Mouse (Mus musculus) cerebellum, adult 11 months (tissue): ENCODE data around the gene Prima1.

Experiments
- DNase-seq: peaks from one replicate; pipeline ENCODE4 v3.0.0; 2022

Gene Prima1

DNA sequence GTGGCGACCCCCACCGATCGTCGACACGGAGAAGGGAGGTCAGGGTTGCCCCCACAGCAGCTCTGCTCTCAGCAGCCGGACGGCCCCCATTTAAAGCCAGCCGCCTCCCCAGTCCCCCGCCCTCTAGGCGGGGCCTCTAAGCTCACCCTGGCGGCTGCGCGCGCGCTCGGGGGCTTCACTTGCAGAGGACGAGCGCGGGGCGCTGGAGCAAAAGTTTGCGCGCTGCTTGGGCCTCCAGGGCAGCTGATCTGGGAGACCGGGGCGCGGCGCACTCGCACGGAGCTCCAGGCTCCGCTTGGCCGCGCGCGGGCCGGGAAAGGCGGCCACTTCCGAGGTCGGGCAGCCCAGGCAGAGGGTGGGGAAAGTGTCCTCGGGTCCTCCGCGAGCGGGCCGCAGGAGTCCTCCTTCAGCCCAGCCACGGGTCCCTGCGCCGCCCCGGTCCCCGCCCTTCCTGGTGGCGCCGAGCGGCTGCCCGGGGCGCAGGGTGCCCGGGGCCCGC is at the start of gene Prima1:
Gene Prima1 (minus strand): TSS at position 68 of the 499 bp plus-strand sequence.
- DNase-seq = peak; percentile 7

DNA sequence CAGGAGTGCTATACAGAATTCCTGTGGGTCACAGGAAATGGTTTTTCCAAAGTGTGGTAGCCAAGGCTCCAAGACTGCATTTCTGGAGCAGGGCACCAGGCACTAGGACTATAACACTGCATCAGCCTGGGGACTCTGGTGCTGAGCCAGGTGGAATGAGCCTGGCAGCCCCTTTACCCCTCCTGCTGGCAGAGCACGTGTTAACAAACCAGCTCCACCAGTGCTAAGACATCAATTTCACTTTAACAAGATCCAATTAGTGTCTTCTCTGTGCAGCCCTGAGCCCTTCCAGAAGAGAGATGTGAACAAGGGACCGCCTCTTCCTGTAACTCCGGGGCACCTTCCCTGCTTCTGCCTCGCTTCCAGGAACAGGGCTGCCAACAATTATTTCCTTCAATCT is 45.3 kb upstream of the Prima1 start:
- DNase-seq = no peak

DNA sequence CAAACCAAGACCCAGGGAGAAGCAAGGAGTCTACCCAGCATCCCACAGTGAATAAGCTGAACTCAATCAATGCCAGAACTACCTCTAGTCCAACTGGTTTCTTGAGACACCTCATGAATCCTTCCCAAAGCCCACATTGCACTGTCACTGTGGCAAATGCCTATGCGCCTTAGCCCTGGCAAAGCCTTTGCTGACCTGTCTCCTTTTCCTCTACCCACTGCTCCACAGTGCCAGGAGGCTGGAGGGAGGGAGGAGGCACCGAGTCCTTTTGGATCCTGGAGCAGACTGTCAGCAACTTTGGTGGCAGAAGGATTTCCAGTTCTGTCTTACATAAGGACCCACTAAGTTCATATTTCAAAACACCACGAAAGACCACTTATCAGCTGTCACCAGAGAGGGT is 41.5 kb upstream of the Prima1 start:
- no peak for DNase-seq

DNA sequence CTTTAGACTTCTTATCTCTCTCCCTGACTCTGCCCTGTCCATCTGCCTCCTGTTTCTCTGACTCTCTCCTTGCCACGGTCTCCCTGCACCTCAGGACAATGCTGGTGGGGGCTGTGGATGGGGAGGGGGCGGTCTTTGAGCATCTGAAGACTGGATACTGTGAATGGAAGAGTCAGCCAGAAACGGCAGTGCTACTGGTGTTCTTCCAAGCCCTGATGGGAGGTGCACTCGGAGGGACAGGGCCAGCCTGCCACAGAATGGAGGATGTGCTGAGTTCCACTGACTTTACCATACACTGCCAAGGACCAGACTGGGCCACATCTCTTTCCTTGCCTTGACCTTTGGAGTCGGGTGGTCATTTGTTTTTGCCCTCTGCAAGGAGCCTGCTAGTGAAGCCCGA is 41.0 kb upstream of the Prima1 start:
- no peak for DNase-seq

DNA sequence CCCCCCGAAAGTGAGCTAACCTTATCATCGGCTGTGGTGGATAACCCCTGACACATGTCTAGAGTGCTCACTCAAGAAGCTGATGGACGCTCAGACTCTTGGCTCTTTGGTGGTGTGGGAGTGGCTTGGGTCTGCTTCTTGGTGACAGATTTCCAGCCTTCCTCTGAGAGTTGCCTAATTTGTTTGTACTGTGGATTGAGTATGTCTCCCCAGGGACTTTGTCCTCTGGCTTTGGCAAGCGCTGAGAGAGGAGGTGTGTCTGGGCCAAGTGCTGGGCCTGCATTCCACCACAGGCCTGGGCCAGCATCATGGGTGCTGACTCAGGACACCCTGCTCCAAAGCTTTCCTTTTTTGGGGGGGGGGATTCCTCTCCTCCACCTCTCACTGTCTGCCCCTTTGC is 40.0 kb upstream of the Prima1 start:
- DNase-seq = no peak

DNA sequence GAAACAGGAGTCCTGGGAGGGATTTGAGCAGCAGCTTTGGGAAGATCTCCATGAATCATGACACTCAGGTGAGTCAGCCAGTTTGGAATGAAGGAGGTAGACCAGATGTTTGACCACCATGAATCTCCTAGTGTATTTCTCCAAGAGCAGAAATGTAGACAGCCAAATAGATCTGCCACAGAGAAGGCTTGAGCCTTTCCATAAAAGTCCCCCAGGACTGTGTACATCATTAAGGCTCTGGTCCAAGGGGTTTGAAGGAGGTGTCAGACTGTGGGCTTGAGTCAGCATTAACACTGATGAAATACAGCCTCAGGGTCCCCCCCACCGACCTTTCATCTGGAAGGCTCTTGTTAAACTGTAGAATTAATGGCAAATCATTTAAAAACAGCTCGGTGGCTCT is 39.5 kb upstream of the Prima1 start:
- no peak for DNase-seq

DNA sequence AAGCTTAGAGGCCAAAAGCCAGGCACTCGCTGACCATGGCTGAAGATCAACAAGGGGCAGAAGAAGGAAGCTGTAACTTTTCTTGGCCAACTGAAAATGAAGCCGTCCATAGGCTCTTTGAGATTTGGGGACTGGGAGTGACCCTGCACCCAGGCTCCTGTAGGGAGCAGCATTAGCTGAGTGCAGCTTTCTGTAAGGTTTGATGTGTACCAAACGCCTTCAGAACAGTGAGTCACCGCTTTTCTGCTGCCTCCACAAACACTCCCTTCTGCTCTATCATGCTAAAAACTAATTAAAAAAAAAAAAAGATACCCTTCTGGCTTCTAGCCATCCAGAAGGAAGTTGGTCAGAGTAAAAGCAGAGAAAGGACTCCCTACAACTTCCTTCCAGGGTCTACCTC is 34.5 kb upstream of the Prima1 start:
- DNase-seq = no peak

DNA sequence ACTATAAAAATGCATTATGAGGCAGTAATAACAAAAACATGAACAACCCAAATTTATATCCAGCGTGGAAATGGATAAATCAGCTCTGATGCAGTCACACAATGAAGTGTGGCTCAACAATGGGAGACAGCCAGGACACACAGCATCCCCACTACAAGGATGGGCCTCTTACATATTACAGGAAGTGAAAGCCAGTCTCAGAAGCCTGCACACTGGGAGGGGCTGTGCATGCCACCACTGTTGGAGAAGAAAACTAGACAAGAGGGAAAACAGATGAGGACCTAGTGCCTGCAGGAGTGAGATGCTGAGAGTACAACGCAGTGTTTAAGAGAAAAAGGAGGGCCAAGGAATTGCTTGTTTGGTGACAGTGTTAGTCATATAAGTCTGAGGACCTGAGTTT is 31.8 kb upstream of the Prima1 start:
- no peak for DNase-seq

DNA sequence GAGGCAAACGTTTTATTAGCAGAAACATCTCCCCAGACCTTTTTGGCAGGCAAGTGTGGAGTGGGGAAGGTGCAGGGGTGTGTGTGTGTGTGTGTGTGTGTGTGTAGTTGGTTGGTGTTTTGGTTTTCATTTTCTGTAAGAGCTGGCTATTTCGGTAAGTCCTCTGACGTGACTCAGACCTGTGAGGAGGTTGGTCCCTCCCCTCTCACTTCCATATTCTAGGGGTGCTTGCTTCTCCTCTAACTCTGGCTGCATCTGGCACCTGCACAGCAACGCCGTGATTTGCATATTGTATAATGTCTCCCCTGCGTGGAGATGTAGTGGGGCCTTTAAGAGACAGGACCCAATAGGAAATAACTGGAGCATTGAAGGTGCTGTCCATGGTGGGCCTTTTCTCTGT is 31.1 kb upstream of the Prima1 start:
- no peak for DNase-seq

DNA sequence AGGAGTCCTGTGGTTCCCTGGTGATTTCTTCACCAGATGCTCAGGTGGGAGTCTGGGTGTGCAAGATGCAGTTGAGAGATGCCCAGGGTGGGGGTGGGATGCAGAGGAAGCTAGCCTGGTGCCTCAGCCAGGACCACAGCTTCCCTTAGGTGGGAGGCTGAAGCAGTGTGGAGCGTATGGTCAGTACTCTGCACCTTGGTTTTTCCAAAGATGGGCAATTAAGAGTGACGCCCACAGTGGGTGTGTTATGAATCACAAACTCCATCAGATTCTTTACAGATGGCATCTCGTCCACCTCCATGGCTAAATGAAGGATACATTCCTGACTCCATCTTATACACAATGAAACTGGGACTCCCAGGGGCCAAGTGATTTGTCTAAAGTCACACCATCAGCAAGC is 30.2 kb upstream of the Prima1 start:
- DNase-seq = no peak

DNA sequence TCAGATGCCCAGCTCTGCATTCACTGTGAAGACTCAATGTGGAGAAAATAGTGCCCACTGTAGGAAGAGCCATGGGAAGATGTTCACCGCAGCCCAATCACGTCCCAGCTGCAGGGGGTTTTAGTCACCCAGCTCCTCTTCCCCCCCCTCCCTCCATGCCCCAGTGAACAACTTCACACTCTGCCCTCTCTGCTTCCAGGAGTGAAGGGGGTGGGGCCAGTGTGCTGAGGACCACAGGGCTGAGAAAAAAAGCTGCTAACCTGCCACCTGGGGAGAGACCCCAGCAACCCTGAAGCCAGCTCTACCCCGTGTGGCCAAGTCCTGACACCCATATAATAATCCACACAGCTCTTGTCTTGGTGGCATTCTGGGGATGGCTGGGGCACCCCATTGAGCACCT is 24.7 kb upstream of the Prima1 start:
- no peak for DNase-seq

DNA sequence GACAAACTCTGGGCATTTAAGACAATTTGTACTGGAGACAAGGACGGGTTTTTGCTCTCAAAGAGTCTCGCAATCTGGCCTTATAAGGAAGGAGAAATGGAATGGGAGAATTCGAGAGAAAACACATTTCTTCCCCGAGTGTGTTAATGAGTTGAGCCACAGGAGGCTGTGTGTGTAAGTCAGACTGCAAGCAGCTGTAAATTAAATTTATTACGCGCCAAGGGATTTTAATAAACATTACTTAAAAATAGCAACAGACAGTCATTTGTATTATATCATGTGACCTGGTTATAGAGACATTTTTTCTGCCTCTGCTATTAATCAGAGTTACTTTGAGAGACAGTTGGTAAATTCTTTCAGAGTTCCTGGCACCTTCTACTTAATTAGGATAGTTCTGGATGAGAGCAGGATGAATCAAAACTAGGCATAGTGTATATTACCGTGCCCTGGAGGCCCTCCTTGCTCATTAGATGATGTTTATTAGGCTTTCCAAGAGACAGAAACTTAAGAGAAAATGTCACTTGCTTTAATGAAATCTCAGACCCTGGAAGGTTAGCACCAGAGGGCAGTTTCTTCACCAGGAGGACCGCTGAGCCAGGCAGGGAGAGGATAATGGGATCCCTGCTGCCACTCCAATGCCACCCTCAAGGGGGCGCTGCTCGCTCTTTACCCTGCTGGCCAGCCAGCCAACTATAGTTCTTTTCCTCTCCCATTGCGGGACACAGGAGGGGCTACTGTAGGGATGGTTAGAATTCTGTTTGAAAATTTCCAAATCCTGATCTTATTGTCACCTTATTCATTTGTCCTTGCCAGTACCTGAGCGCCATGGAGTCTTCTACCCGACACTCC is 20.3 kb upstream of the Prima1 start:
- no peak for DNase-seq

DNA sequence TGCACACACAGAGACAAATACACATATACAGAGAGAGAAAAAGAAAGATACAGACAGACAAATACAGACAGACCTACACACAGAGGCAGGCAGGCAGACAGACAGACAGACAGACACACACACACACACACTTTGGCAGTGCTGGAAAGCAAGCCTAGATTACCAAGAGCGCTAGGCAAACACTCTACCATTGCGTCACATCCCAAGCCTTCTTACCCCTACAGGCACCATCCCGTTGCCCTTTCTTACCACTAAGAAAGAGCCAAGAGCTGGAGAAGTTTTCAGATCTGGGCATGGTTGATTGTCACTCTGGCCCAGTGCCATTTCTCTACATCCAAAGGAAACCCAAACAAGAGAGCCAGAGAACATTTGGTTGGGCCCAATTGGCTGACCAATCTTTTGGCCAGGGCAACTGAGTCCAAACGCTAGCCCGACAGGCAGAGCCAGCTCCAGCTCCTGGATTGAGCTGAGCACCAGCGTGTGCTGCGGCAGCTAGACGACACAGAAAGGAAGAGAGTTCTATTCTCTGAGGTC is 11.0 kb upstream of the Prima1 start:
- no peak for DNase-seq

DNA sequence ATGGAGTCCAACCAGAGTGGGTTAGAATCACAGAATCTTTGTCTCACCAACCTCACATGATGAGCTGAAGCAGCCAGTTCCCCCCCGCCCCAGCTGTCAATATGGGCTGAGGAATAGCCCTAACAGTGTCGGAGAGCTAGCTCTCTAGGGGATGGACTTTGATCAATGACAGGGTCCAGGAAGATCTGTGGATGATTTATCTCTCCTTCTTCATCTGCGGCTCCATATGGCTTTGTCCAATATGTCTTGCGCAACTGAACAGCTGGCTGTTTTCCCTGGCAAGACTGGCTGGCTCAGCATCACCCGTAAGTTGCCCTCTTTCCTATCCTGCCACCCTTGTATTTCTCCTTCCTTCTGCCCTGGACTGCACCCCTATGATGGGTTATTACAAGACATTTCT is 9.2 kb upstream of the Prima1 start:
- no peak for DNase-seq

DNA sequence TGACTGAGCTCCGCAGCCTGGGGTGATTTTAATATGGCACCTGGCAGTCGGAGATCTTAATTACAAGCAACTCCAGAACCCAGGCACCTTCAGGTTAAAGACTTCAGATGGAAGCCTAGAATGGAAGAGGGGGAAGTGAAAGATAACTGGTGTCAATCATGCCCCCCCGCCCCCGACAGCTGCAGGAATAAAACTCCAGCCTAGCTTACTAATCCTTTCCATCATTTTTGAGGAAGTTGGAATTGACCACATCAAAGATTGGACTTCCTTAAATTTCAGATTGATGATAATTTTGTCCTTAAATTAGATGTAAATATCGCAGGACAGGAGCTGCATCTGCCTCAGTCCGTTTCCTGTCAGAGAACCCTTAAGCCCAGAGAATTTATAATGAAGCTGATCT is 8.4 kb upstream of the Prima1 start:
- no peak for DNase-seq

DNA sequence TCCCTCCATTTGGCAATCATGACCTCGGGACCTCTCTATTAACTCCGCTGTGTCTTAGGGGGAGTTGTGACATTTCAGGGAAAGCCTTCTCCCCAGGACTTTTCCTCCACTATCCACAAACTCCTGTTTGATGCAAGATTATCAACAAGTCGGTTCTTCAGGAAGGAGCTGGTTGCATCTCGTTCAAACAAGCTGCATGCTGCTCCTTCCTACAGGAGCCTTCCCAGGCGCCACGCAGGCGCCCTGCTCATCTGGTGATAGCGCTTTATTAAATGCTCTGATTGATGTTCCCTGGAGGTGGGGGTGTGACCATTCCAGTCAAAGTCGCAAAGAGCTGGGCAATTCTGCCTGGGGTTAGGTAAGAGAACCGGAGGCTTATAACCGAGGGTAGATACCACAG is 1.1 kb upstream of the Prima1 start:
- no peak for DNase-seq

DNA sequence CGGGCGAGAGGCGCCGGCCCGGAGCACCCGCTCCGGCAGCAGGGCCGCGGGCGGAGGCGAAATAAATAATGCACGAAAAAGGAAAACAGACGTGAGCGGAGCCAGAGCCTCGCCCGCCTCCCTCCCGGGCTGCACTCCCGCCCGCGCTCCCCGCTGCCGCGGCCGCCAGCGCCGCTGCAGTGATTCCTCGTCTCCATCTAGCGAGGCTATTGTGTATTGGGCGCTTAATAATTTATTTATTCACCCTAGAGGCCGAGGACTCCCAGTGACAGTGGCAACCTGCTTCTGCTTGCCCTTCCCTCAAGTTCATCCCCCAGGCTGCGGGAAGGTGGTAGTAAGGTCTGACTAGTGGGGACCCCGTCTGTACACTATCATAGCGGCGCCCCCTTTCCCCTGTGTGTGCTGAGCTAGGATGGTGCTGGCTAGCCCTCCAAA is 658 bp upstream of the Prima1 start:
- peak; percentile 8 for DNase-seq

DNA sequence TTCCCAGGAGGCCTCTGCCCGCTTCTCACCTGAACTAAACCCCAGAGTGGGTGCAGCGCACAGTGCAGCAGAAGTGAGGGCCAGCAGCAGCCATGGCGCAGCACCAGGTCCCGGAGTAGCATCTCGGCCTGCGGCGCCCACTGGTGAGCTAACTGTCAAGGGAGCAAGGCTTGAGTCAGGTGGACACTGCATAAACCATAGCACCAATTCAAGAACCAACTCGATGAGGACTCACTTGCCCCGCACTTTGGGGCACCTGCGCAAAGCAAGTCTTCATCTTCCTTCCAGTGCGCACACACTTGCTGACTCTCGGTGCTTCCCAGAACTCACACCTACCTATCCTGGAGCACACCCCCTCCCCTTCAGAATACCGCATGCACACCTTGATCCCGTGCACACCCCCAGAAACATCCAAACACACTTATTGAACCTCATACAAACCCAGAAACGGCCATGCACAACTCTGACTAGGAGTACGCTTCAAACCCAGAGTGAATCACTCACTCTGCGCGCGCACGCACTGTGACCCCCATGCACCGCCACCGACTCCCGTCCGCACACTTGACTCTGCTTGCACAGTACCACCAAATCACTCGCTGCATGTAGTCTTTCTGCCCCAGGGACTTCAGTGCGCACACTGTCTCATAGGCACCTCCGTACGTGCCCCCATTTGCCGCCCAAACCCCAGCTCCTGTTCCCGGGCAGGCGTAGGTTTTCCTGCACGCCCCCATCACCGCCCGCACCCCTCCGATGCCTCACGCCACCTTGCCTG is 453 bp downstream of the Prima1 start:
- no peak for DNase-seq

DNA sequence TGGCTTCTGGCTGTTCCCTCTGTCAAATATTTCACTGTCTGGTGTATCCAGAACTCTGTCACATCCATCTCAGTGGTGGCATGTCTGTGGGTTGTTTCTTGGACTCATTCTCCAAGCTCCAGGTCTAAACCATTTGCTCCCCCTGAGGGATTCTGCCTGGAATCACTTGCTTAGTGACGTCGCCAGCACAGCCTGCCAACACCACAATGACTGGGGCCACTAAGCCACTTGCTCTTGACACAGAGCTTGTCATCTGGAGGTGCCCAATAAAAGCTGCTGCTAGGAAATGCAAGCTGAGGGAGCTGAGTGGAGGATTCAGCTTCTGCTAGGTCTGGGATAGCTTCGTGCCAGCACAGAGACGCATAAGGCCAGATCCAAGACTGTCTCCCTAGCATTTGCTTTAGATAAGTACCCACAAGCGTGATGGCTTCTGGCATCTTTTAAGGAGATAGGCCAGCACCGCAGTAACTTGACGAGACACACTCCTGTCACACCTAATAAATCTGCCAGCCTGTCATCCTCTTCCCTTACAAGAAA is 3.0 kb downstream of the Prima1 start:
- no peak for DNase-seq

DNA sequence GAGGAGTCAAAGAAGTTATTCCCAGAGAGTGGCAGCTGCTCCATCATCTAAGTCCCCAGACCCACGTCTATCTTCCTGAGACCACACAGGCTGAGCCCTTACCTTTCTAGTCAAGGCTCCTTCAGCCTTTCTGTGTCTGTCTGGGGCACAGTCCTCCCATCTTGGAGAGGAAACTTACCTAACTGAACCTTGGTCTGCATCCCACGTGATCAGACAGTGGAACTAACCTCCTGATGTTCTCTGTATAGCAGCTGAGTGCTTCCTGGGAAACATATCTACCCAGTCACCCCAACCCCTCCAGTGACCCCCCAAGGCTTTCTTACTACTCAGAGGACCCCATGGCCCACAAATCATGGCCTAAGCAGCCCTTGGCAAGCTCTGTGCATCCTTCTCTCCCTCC is 6.1 kb downstream of the Prima1 start:
- DNase-seq = no peak

DNA sequence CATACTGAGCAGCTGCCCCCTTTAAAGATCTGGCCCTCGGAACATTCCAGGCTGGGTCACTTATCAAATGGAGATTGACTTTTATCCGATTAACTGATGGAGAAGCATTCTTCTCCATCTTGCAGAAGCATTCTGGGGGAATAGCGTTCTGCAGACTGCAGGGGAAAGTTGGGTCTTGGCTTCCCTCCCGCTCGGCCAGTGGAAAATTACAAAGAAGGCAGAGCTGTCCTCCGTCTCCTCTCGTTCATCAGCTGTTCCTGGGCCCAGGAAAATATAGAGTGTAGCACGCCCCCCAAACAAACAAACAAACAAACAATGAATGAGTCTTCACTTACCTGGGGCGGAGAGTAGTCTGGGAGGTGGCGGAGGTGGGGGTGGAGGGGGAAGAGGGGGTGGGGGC is 6.7 kb downstream of the Prima1 start:
- DNase-seq = no peak

DNA sequence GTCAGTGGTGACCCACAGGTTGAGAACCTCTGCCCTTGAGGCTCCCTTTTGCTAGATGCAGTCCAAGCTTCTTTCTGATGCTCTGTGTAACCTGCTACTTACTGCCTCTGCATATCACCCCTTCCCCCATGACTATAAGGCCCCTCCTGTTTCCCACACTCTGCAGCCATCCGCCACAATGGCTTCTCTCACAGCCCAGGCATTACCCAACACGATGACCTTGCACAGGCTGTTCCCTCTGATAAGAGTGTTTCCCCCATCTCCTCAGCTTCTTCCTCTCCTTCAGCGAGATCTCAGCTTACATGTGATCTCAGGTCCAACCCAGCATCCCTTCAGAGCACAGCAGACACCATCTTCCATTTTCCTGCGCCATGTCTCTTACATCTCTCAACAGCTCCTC is 12.9 kb downstream of the Prima1 start:
- no peak for DNase-seq

DNA sequence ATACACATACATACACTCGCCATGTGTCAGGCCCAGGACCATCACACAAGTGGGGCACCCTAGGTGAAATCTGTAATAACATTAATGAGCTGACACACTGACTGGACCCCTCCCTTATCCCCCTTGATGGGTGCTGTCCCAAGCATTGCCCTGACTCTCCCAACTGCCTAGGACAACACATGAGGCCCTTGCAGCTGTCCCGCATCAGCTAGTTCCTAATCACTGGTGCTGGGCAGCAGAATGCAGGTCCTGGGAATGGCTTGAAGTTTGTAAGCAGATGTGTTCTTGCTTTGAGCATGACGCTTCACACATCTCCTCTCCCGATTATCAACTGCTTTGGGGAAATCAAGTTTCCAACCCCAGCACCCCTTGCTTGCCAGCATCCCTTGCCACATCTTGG is 15.8 kb downstream of the Prima1 start:
- no peak for DNase-seq

DNA sequence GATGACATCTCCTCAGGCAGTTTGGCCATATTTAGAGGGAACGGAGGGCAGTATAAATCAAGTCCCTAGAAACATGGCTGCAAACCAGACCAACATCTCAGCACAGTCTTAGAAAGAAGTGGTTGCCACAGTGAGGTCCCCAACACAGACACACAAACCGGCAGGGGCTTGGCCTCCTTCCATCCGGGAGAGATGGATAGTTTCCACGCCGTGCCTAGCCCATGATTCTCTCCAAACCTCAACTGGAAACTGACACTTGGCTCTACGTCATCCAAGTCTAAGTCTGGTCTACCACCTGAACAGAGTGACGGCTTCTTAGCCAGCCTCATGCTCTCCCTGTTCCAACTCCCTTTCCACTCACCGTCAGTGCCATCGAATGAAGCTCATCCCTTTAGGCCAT is 18.3 kb downstream of the Prima1 start:
- DNase-seq = no peak
